Mouse (Mus musculus) macrophage (primary cell): ENCODE measurements around the gene Mepe. TPM values are rescaled to one million over a fixed set of nuclear protein-coding genes. Genes with fewer than 3 reads are reported as not detected.

Experiments
- H3K27ac ChIP-seq: fragments of 350-480 bp; formaldehyde crosslinking; 2 replicates; pipeline ENCODE4 v1.9.0; 2021
- H3K36me3 ChIP-seq: fragments of 350-480 bp; formaldehyde crosslinking; 2 replicates; pipeline ENCODE4 v1.9.0; 2021; ENCODE audit errors: inconsistent target
- H3K4me3 ChIP-seq: fragments of 350-480 bp; formaldehyde crosslinking; 2 replicates; pipeline ENCODE4 v1.9.0; 2021; ENCODE audit errors: inconsistent target
- H3K79me2 ChIP-seq: fragments of 350-480 bp; formaldehyde crosslinking; 2 replicates; pipeline ENCODE4 v1.9.0; 2021; ENCODE audit errors: inconsistent target
- WGBS: methylation state at CpG from one replicate; pipeline ENCODE4 v1.1.7; 2026; ENCODE audit warnings: inconsistent platforms; ENCODE audit not compliant: missing documents; 5-methylcytosine and 5-hydroxymethylcytosine counted together
- polyA plus RNA-seq: library from polyadenylated mRNA; stranded (reverse); fragments of 250-400 nt; gene quantifications from 3 replicates; pipeline ENCODE4 v1.2.4, GENCODE M21; 2018; ENCODE audit warnings: inconsistent platforms

Mepe gene
- polyA plus RNA-seq, 1 experiment from 2014 or later: not detected

GRCm38 (mm10) chr5:104339009-104339408 is 13.9 kb downstream of the Mepe start:
- no peak overlapping the region for H3K4me3 ChIP-seq
- no peaks in the 10 kb centered on the region for H3K79me2 ChIP-seq
- H3K27ac ChIP-seq: no peak overlapping the region
- 68% methylated on average over 3 of the region's 5 CpGs for WGBS
- H3K36me3 ChIP-seq: no peaks in the 10 kb centered on the region

- H3K36me3 ChIP-seq: no peaks in the 10 kb centered on the region
- no peak overlapping the region for H3K27ac ChIP-seq
- 23% methylated on average over 14 of the region's 14 CpGs for WGBS
- no peaks in the 10 kb centered on the region for H3K79me2 ChIP-seq
- H3K4me3 ChIP-seq: no peak overlapping the region
These were observed 14.8 kb downstream of the Mepe start for GRCm38 (mm10) chr5:104339706-104340512.

- Histone ChIP-seq H3K4me3 (no peak overlapping the region), H3K79me2 (no peaks in the 10 kb centered on the region), H3K36me3 (no peaks in the 10 kb centered on the region), H3K27ac (no peak overlapping the region)
- no CpG with 5 or more reads among the region's 4 CpGs for WGBS
These were observed 15.3 kb downstream of the Mepe start for GRCm38 (mm10) chr5:104340513-104340829.

- no peak overlapping the region for H3K27ac ChIP-seq
- WGBS: 53% methylated on average over 6 of the region's 6 CpGs
- H3K79me2 ChIP-seq: no peaks in the 10 kb centered on the region
- no peaks in the 10 kb centered on the region for H3K36me3 ChIP-seq
- no peak overlapping the region for H3K4me3 ChIP-seq
These were observed 17.8 kb downstream of the Mepe start for GRCm38 (mm10) chr5:104342881-104343280.

GRCm38 (mm10) chr5:104344526-104345240 is 19.6 kb downstream of the Mepe start:
- H3K36me3 ChIP-seq: no peaks in the 10 kb centered on the region
- 68% methylated on average over 9 of the region's 9 CpGs for WGBS
- no peaks in the 10 kb centered on the region for H3K79me2 ChIP-seq
- H3K4me3 ChIP-seq: no peak overlapping the region
- peak overlapping the region; percentile 7; the same call in 1 of the 2 replicates for H3K27ac ChIP-seq

- H3K36me3 ChIP-seq: no peaks in the 10 kb centered on the region
- WGBS: 59% methylated on average over 6 of the region's 6 CpGs
- H3K27ac ChIP-seq: peak overlapping the region; percentile 7; the same call in 1 of the 2 replicates
- H3K4me3 ChIP-seq: no peak overlapping the region
- no peaks in the 10 kb centered on the region for H3K79me2 ChIP-seq
These were observed 20.1 kb downstream of the Mepe start for GRCm38 (mm10) chr5:104345241-104345630.

- no peaks in the 10 kb centered on the region for H3K36me3 ChIP-seq
- H3K4me3 ChIP-seq: no peak overlapping the region
- no peak overlapping the region for H3K27ac ChIP-seq
- 82% methylated on average over 1 of the region's 1 CpGs for WGBS
- H3K79me2 ChIP-seq: no peaks in the 10 kb centered on the region
These were observed 25.9 kb downstream of the Mepe start for GRCm38 (mm10) chr5:104351041-104351440.

- H3K79me2 ChIP-seq: no peaks in the 10 kb centered on the region
- H3K4me3 ChIP-seq: no peak overlapping the region
- peak overlapping the region; percentile 12 for H3K27ac ChIP-seq
- H3K36me3 ChIP-seq: no peaks in the 10 kb centered on the region
- WGBS: 17% methylated on average over 5 of the region's 5 CpGs
These were observed 26.7 kb downstream of the Mepe start for GRCm38 (mm10) chr5:104351874-104352273.

GRCm38 (mm10) chr5:104357575-104357974 is 32.4 kb downstream of the Mepe start:
- H3K4me3 ChIP-seq: no peak overlapping the region
- H3K27ac ChIP-seq: peak overlapping the region; percentile 67; the same call in 1 of the 2 replicates
- H3K36me3 ChIP-seq: no peaks in the 10 kb centered on the region
- H3K79me2 ChIP-seq: no peaks in the 10 kb centered on the region
- WGBS: 61% methylated on average over 5 of the region's 5 CpGs

- Histone ChIP-seq H3K27ac (peak overlapping the region; percentile 67), H3K4me3 (no peak overlapping the region), H3K36me3 (no peaks in the 10 kb centered on the region), H3K79me2 (no peaks in the 10 kb centered on the region)
- WGBS: 14% methylated on average over 7 of the region's 7 CpGs
These were observed 33.5 kb downstream of the Mepe start for GRCm38 (mm10) chr5:104358592-104358991.

- no peaks in the 10 kb centered on the region for H3K36me3 ChIP-seq
- no peak overlapping the region for H3K4me3 ChIP-seq
- H3K79me2 ChIP-seq: no peaks in the 10 kb centered on the region
- 93% methylated on average over 6 of the region's 6 CpGs for WGBS
- H3K27ac ChIP-seq: peak overlapping the region; percentile 67
These were observed 34.1 kb downstream of the Mepe start for GRCm38 (mm10) chr5:104359257-104359656.

- no peaks in the 10 kb centered on the region for H3K36me3 ChIP-seq
- WGBS: 94% methylated on average over 5 of the region's 5 CpGs
- H3K79me2 ChIP-seq: no peaks in the 10 kb centered on the region
- no peak overlapping the region for H3K4me3 ChIP-seq
- no peak overlapping the region for H3K27ac ChIP-seq
These were observed 45.5 kb downstream of the Mepe start for GRCm38 (mm10) chr5:104370580-104370979.

GRCm38 (mm10) chr5:104371284-104371683 is 46.2 kb downstream of the Mepe start:
- no peak overlapping the region for H3K4me3 ChIP-seq
- WGBS: 95% methylated on average over 4 of the region's 4 CpGs
- no peaks in the 10 kb centered on the region for H3K79me2 ChIP-seq
- no peaks in the 10 kb centered on the region for H3K36me3 ChIP-seq
- no peak overlapping the region for H3K27ac ChIP-seq

- H3K27ac ChIP-seq: no peak overlapping the region
- H3K4me3 ChIP-seq: no peak overlapping the region
- 94% methylated on average over 4 of the region's 4 CpGs for WGBS
- no peaks in the 10 kb centered on the region for H3K36me3 ChIP-seq
- H3K79me2 ChIP-seq: no peaks in the 10 kb centered on the region
These were observed 48.6 kb downstream of the Mepe start for GRCm38 (mm10) chr5:104373648-104374307.

- H3K4me3 ChIP-seq: no peak overlapping the region
- H3K27ac ChIP-seq: no peak overlapping the region
- WGBS: 91% methylated on average over 6 of the region's 6 CpGs
- H3K36me3 ChIP-seq: no peaks in the 10 kb centered on the region
- H3K79me2 ChIP-seq: no peaks in the 10 kb centered on the region
These were observed 49.2 kb downstream of the Mepe start for GRCm38 (mm10) chr5:104374308-104374660.
